ENCODE assay signal across 9 mouse cellular contexts in the genomic region with DNA sequence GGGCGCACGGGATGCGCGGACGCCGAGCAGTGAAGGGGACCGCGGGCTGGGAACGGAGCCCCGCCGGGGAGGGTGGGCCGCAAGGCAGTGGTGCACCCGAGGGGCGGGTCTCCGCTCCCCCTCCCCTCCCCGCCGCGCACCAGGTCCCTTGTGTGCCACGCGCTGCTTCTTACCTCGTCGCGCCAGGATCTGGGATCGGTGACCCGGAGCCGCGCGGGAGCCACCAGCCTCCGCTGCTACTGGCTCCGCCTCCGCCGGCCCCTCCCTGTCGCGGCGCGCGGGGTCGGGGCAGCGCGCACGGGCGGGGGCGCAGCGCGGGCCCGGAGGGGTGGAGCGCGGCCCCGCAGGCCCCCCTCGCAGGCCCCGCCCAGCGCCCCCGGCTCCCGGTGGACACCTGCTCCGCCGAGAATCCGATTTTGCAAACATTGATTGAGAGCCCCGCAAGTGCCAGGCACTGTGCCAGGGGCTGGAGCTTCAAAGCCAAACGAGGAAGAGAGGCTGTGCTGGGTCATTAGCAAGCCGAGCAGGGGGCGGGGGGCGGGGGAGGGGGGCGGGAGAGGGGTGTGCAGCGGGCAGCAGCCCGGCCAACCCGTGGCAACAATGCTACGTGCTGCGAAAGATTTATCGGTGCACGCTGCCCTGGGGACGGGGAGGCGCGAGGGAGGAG. TPM values are rescaled to one million over a fixed set of nuclear protein-coding genes. Genes with fewer than 3 reads are reported as not detected.
DNase-seq lines count a peak whose midpoint lies in the region; ATAC-seq lines count a peak whose summit lies in the region.
"Had no signal": no experiment of that assay in that cellular context is flagged by ENCODE, and none has a peak within 500 bp of the region (broad histone marks: within the 10 kb centered on the region; RNA-seq: fewer than 3 reads in every experiment).

No protein-coding gene starts in this region.

- H3K36me3 ChIP-seq in hindbrain, embryonic 15.5 days, result peaks cover 8% of the 10 kb centered on the region; the same call in 1 of the 2 replicates

- H3K27ac ChIP-seq in hindbrain, embryonic 15.5 days (replicated peaks), result peak overlapping the region; percentile 84

- H3K4me2 ChIP-seq in hindbrain, embryonic 15.5 days, result peak overlapping the region; percentile 63

- peak overlapping the region; percentile 71 for H3K9ac ChIP-seq in hindbrain, embryonic 15.5 days

- H3K4me3 ChIP-seq in hindbrain, embryonic 15.5 days, result peak overlapping the region; percentile 69

- DNase-seq in adrenal gland, adult 18-20 months (ENCODE audit: low spot score in 2 of 2), result peak; percentile 70 to 81
- DNase-seq in cerebellum, postnatal 25 days, result peak; percentile 92 to 95
- peak; percentile 42 to 62 for DNase-seq in gastrocnemius, adult 8-10 months (ENCODE audit: low spot score in 2 of 2)
- DNase-seq in left cerebral cortex, adult 8-10 months (ENCODE audit: low spot score in 2 of 2), result peak; percentile 43 to 49
- peak; percentile 76 to 87 for DNase-seq in lung, postnatal 4 days
- DNase-seq in right cerebral cortex, postnatal 25 days, result peak; percentile 75
- no peak for DNase-seq in adipocyte (ENCODE audit: low spot score)

- peak; percentile 87 for ATAC-seq in hindbrain, embryonic 15.5 days (ENCODE audit: low FRiP score, low read depth)

- under 1% methylated on average over 37 of the region's 73 CpGs for WGBS in hindbrain, embryonic 15.5 days

- no peaks in the 10 kb centered on the region for H3K27me3 ChIP-seq in hindbrain, embryonic 15.5 days

- peaks cover 32% of the 10 kb centered on the region for H3K4me1 ChIP-seq in hindbrain, embryonic 15.5 days (replicated peaks)

- H3K9me3 ChIP-seq in hindbrain, embryonic 15.5 days, result no peaks in the 10 kb centered on the region

RNA-seq across cellular contexts. Expression of gene Mpp3, which starts 1.4 kb away (rescaled TPM):
- total RNA-seq in adrenal gland, adult 18-20 months (2021), result 10 to 100 TPM; 10.8 to 20.2 TPM
- 10 to 100 TPM; 12.9 to 17.9 (median 15.7) TPM for total RNA-seq in gastrocnemius, adult 8-10 months (2022)
- 55.9 and 56.2 TPM in 2 replicates for polyA plus RNA-seq in hindbrain, embryonic 15.5 days (2015; fragmentation: Nextera tagmentation; extraction: Ambion mirVana)
- 10 to 100 TPM; 73.8 to 85.2 (median 77.1) TPM for total RNA-seq in left cerebral cortex, adult 8-10 months (2022)

RNA-seq across cellular contexts. Expression of gene Cd300lg, which starts 14.5 kb away (rescaled TPM):
- total RNA-seq in adrenal gland, adult 18-20 months (2021), result 10 to 100 TPM; 32.4 to 33.4 TPM
- total RNA-seq in gastrocnemius, adult 8-10 months (2022), result 10 to 100 TPM; 12.9 to 17.6 (median 15.0) TPM
- 0.30 and 0.43 TPM in 2 replicates for polyA plus RNA-seq in hindbrain, embryonic 15.5 days (2015; fragmentation: Nextera tagmentation; extraction: Ambion mirVana)
- total RNA-seq in left cerebral cortex, adult 8-10 months (2022), result under 1 TPM in 3 of 4 experiments, not detected in 1; 0.15 to 0.18 (median 0.17) TPM

RNA-seq across cellular contexts. Expression of gene Dusp3, which starts 40.0 kb away (rescaled TPM):
- 100 to 1,000 TPM; 107 to 138 TPM for total RNA-seq in adrenal gland, adult 18-20 months (2021)
- total RNA-seq in gastrocnemius, adult 8-10 months (2022), result 100 to 1,000 TPM; 134 to 209 (median 172) TPM
- 25.4 and 25.9 TPM in 2 replicates for polyA plus RNA-seq in hindbrain, embryonic 15.5 days (2015; fragmentation: Nextera tagmentation; extraction: Ambion mirVana)
- total RNA-seq in left cerebral cortex, adult 8-10 months (2022), result 100 to 1,000 TPM; 194 to 239 (median 216) TPM

RNA-seq across cellular contexts. Expression of gene Cfap97d1, which starts 42.7 kb away (rescaled TPM):
- total RNA-seq in adrenal gland, adult 18-20 months (2021), result not detected
- not detected for total RNA-seq in gastrocnemius, adult 8-10 months (2022)
- not detected in 2 replicates for polyA plus RNA-seq in hindbrain, embryonic 15.5 days (2015; fragmentation: Nextera tagmentation; extraction: Ambion mirVana)
- not detected for total RNA-seq in left cerebral cortex, adult 8-10 months (2022)
- polyA plus RNA-seq: large intestine, adult 2 months had no signal

Comparison
In these comparisons a context has a peak if more than half of its experiments do, and no peak if none do; other contexts are left out.
1. RNA of gene Cd300lg, which starts 14.5 kb away (total RNA-seq): 32.4 to 33.4 TPM in adrenal gland, adult 18-20 months and 12.9 to 17.6 TPM in gastrocnemius, adult 8-10 months; 0.15 to 0.18 TPM in left cerebral cortex, adult 8-10 months; every median in the first group is over 10 times any median in the second.